Mouse (Mus musculus): ENCODE measurements at regions not wholly inside any gene's neighbourhood (a gene's known extent, or its start where the extent isn't known, plus 50 kb on each side); places are given as distances from the start of the nearest gene placed in this dataset.

DNA sequence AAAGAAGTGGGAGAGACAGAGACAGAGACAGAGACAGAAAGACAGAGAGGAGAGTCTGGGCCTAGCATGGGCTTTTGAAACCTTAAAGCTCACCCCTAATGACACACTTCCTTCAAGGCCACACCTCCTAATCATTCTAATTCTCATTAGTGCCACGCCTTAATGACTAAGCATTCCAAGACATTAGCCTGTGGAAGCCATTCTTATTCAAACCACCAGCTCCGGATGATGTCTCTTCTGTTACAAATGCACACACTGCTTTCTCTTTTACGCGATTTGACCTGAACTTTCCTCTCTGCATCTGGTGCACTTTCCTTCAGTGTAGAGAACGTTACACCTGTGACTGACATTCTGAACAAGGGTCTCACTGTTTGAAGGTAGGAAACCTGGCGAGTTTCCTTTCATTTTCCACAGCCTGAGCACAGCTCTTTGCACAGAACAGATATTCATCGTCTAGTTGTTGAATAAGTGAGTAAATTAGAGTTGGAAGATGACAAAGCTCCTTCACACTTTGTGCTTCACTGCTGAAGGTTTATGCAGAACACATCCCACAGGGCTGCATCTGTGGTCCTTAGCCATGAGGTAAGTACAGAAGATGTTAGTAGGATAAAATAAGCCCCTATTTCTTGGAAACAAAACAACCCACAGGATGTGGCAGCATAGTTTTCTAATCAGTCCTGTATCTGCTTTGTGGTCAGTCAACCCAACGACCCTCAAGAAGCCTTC, 116.8 kb downstream of the Faxc start:
- no peak for ATAC-seq (ENCODE audit: insufficient number of reproducible peaks, insufficient read depth, low FRiP score, low read depth)
- no peak overlapping the region for H3K4me3 ChIP-seq (ENCODE audit: control insufficient read depth in 1 of 2, insufficient read depth in 1 of 2, low read depth in 1 of 2, low read length in 2 of 2)
- no peak overlapping the region for H3K27ac ChIP-seq (replicated peaks in 1 of 2; ENCODE audit: control insufficient read depth in 1 of 2, insufficient read depth in 1 of 2, low read depth in 2 of 2, low read length in 2 of 2)
- H3K4me2 ChIP-seq (ENCODE audit: low read length) = no peak overlapping the region
- no peaks in the 10 kb centered on the region for H3K9me3 ChIP-seq (ENCODE audit: control insufficient read depth, low read length)
- no peaks in the 10 kb centered on the region for H3K36me3 ChIP-seq (ENCODE audit: control insufficient read depth, insufficient read depth, low read length)
- WGBS = 71% methylated on average over 8 of the region's 8 CpGs
- H3K9ac ChIP-seq (ENCODE audit: low read length) = no peak overlapping the region
- H3K4me1 ChIP-seq (ENCODE audit: control insufficient read depth in 2 of 2, insufficient read depth in 2 of 2, low read length in 2 of 2) = no peaks in the 10 kb centered on the region
- H3K27me3 ChIP-seq (ENCODE audit: control insufficient read depth, insufficient read depth, low read length) = no peaks in the 10 kb centered on the region

DNA sequence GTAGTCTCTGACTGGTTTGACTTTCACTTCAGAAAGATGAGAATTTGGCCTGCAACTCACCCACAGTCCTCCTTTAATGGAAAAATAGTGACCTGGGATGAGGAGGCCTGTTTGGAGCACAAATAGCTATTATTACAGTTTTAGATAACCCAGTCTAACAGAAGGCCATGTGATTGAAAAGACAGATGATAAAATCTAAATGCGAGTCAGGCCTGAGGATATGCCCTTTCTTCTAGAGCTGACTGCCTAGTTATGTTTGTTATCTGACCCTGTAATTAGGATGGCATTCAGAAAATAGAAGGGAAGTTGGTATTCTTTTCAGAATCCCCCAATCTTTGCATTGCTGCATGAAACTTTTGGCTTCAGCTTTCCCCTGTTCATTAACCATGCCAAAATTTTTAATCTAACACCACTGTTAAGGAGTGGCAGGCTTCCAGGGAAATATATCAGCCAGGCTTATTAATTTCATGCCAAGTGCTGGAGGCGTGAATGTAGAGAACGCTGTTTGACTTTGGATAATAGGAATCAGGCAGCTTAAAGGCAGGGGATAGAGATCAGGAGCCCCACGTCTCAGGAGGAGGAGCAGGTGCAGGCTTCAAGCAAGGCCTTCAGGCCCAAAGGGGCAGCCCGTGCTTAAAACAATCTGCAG, 135.8 kb downstream of the Faxc start:
- WGBS = 48% methylated on average over 5 of the region's 5 CpGs
- Histone ChIP-seq H3K4me2 (ENCODE audit: low read length) (no peak overlapping the region), H3K4me1 (ENCODE audit: control insufficient read depth in 2 of 2, insufficient read depth in 2 of 2, low read length in 2 of 2) (no peaks in the 10 kb centered on the region), H3K9ac (ENCODE audit: low read length) (no peak overlapping the region), H3K9me3 (ENCODE audit: control insufficient read depth, low read length) (no peaks in the 10 kb centered on the region), H3K36me3 (ENCODE audit: control insufficient read depth, insufficient read depth, low read length) (no peaks in the 10 kb centered on the region), H3K27me3 (ENCODE audit: control insufficient read depth, insufficient read depth, low read length) (no peaks in the 10 kb centered on the region), H3K27ac (replicated peaks in 1 of 2; ENCODE audit: control insufficient read depth in 1 of 2, insufficient read depth in 1 of 2, low read depth in 2 of 2, low read length in 2 of 2) (no peak overlapping the region), H3K4me3 (ENCODE audit: control insufficient read depth in 1 of 2, insufficient read depth in 1 of 2, low read depth in 1 of 2, low read length in 2 of 2) (no peak overlapping the region)
- no peak for ATAC-seq (ENCODE audit: insufficient number of reproducible peaks, insufficient read depth, low FRiP score, low read depth)

DNA sequence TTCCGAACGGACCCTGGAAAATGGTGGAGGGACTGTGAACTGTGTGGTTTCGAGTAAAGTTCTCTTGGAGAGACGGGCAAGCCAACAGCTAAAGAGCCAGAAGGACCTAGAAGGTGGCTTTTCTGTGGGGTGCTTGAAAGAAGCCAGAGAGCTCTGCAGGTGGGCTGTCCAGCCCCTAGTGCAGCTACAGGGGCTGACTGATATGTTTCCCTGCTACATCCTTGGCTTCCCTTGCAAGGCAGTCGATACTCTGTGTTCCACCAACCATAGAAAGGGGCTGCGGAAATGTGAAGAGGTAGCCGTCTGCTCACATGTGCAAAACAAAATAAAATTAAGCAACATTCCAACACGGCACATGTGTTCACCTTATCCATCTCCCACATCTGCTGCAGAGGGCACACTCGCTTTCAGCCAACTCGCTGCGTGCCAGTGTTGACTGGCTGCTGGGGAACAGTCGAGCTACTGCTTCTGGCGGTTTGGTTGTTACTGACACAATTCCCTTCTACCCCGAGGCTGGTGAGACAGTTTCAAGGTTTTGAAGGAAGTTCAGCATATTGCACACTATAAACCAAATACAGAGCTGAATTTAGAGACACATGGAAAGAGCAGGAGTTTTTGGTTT, 136.7 kb downstream of the Faxc start:
- Histone ChIP-seq H3K4me3 (ENCODE audit: control insufficient read depth in 1 of 2, insufficient read depth in 1 of 2, low read depth in 1 of 2, low read length in 2 of 2) (no peak overlapping the region), H3K9me3 (ENCODE audit: control insufficient read depth, low read length) (no peaks in the 10 kb centered on the region), H3K36me3 (ENCODE audit: control insufficient read depth, insufficient read depth, low read length) (no peaks in the 10 kb centered on the region), H3K9ac (ENCODE audit: low read length) (no peak overlapping the region), H3K4me1 (ENCODE audit: control insufficient read depth in 2 of 2, insufficient read depth in 2 of 2, low read length in 2 of 2) (no peaks in the 10 kb centered on the region), H3K27me3 (ENCODE audit: control insufficient read depth, insufficient read depth, low read length) (no peaks in the 10 kb centered on the region), H3K27ac (replicated peaks in 1 of 2; ENCODE audit: control insufficient read depth in 1 of 2, insufficient read depth in 1 of 2, low read depth in 2 of 2, low read length in 2 of 2) (no peak overlapping the region), H3K4me2 (ENCODE audit: low read length) (no peak overlapping the region)
- WGBS = 76% methylated on average over 14 of the region's 14 CpGs
- no peak for ATAC-seq (ENCODE audit: insufficient number of reproducible peaks, insufficient read depth, low FRiP score, low read depth)

DNA sequence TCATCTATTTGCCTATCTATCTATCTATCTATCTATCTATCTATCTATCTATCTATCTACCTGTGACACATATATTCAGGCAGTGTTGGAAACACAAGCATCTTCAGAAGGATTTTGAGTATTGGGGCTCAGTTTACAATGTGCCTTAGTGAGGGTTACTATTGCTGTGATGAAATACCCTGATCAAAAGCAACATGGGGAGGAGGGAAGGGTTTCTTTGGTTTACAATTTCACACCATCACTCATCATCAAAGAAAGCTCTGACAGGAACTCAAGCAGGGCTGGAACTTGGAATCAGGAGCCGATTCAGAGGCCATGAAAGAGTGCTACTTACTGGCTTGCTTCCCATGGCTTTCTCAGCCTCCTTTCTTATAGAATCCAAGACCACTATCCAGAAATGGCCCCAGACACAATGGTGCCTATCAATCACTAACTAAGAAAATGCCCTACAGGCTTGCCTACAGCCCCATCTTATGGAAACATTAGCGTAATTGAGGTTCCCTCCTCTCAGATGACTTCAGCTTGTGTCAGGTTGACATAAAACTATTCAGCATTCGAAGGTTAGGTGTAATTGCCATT, 157.2 kb downstream of the Faxc start:
- H3K27me3 ChIP-seq (ENCODE audit: control insufficient read depth, insufficient read depth, low read length) = no peaks in the 10 kb centered on the region
- WGBS = 68% methylated on average over 3 of the region's 3 CpGs
- H3K9me3 ChIP-seq (ENCODE audit: control insufficient read depth, low read length) = peaks cover 2% of the 10 kb centered on the region; the same call in 1 of the 2 replicates
- no peaks in the 10 kb centered on the region for H3K36me3 ChIP-seq (ENCODE audit: control insufficient read depth, insufficient read depth, low read length)
- no peak overlapping the region for H3K4me3 ChIP-seq (ENCODE audit: control insufficient read depth in 1 of 2, insufficient read depth in 1 of 2, low read depth in 1 of 2, low read length in 2 of 2)
- H3K4me1 ChIP-seq (ENCODE audit: control insufficient read depth in 2 of 2, insufficient read depth in 2 of 2, low read length in 2 of 2) = no peaks in the 10 kb centered on the region
- no peak overlapping the region for H3K9ac ChIP-seq (ENCODE audit: low read length)
- H3K4me2 ChIP-seq (ENCODE audit: low read length) = no peak overlapping the region
- ATAC-seq (ENCODE audit: insufficient number of reproducible peaks, insufficient read depth, low FRiP score, low read depth) = no peak
- no peak overlapping the region for H3K27ac ChIP-seq (replicated peaks in 1 of 2; ENCODE audit: control insufficient read depth in 1 of 2, insufficient read depth in 1 of 2, low read depth in 2 of 2, low read length in 2 of 2)

DNA sequence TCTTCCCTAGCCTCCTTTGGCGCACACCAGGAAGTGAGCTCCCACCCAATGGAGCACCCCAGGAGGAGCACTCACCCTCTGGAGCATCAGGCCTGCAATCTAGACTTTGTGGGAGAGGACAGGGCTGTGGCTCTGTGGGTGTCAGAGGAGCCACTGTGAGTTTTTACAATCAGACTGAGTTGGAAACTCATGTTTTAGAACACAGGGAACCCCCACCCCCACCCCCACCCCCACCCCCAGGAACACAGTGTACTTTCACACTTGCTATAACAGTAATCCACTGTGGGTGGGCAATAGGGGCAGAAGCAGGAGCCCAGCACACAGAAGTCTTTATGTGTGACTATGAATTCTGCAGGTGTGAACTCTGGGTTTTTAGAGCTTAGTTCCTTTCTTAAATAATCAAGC, 158.5 kb downstream of the Faxc start:
- no peak overlapping the region for H3K9ac ChIP-seq (ENCODE audit: low read length)
- no peak overlapping the region for H3K4me2 ChIP-seq (ENCODE audit: low read length)
- no peaks in the 10 kb centered on the region for H3K27me3 ChIP-seq (ENCODE audit: control insufficient read depth, insufficient read depth, low read length)
- H3K4me3 ChIP-seq (ENCODE audit: control insufficient read depth in 1 of 2, insufficient read depth in 1 of 2, low read depth in 1 of 2, low read length in 2 of 2) = no peak overlapping the region
- WGBS = 78% methylated on average over 1 of the region's 1 CpGs
- ATAC-seq (ENCODE audit: insufficient number of reproducible peaks, insufficient read depth, low FRiP score, low read depth) = no peak
- no peaks in the 10 kb centered on the region for H3K36me3 ChIP-seq (ENCODE audit: control insufficient read depth, insufficient read depth, low read length)
- no peak overlapping the region for H3K27ac ChIP-seq (replicated peaks in 1 of 2; ENCODE audit: control insufficient read depth in 1 of 2, insufficient read depth in 1 of 2, low read depth in 2 of 2, low read length in 2 of 2)
- H3K9me3 ChIP-seq (ENCODE audit: control insufficient read depth, low read length) = no peaks in the 10 kb centered on the region
- H3K4me1 ChIP-seq (ENCODE audit: control insufficient read depth in 2 of 2, insufficient read depth in 2 of 2, low read length in 2 of 2) = no peaks in the 10 kb centered on the region

DNA sequence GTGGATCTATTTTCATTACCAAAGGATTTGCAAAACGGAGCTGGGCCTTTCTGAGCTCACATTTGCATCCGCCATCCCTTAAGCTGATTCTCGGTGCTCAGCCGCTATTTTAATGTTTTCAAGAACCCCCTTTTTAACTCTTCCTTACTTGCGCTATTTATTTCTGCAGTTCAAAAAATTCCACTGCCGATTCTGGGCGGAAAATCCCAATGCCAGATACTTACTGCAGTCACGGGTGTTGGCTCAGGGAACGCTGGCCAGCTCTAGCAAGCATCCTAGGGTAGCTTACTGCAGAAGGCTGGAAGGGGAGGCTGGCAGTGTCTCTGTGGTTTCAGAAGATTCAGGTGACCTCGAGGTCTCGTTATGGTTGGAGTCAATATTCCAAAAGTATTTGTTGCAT, 159.4 kb downstream of the Faxc start:
- Histone ChIP-seq H3K4me3 (ENCODE audit: control insufficient read depth in 1 of 2, insufficient read depth in 1 of 2, low read depth in 1 of 2, low read length in 2 of 2) (no peak overlapping the region), H3K4me1 (ENCODE audit: control insufficient read depth in 2 of 2, insufficient read depth in 2 of 2, low read length in 2 of 2) (no peaks in the 10 kb centered on the region), H3K36me3 (ENCODE audit: control insufficient read depth, insufficient read depth, low read length) (no peaks in the 10 kb centered on the region), H3K9me3 (ENCODE audit: control insufficient read depth, low read length) (no peaks in the 10 kb centered on the region), H3K4me2 (ENCODE audit: low read length) (no peak overlapping the region), H3K27me3 (ENCODE audit: control insufficient read depth, insufficient read depth, low read length) (no peaks in the 10 kb centered on the region), H3K27ac (replicated peaks in 1 of 2; ENCODE audit: control insufficient read depth in 1 of 2, insufficient read depth in 1 of 2, low read depth in 2 of 2, low read length in 2 of 2) (no peak overlapping the region), H3K9ac (ENCODE audit: low read length) (no peak overlapping the region)
- no peak for ATAC-seq (ENCODE audit: insufficient number of reproducible peaks, insufficient read depth, low FRiP score, low read depth)
- WGBS = 76% methylated on average over 11 of the region's 11 CpGs

DNA sequence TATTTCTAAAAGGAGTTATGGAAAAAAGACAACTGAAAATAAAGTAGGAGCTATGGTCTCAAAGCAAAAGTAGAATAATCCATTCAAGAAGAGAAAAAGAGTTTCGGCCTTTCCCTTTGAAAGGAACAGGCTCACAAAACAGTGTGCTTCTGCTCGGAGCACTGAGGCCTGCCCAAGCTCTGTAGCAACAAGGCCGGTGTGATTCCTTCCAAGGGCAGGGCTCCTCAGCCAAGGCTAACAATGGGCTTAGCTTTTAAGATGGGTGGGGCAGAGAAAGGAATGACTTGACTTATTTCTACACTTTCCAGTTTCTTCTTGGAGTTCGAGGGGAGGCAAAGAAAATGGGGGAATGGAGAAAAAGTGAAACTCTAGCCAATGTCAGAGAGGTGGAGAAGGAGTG, 161.4 kb downstream of the Faxc start:
- no peak for ATAC-seq (ENCODE audit: insufficient number of reproducible peaks, insufficient read depth, low FRiP score, low read depth)
- H3K4me1 ChIP-seq (ENCODE audit: control insufficient read depth in 2 of 2, insufficient read depth in 2 of 2, low read length in 2 of 2) = no peaks in the 10 kb centered on the region
- H3K27me3 ChIP-seq (ENCODE audit: control insufficient read depth, insufficient read depth, low read length) = no peaks in the 10 kb centered on the region
- no peaks in the 10 kb centered on the region for H3K9me3 ChIP-seq (ENCODE audit: control insufficient read depth, low read length)
- H3K9ac ChIP-seq (ENCODE audit: low read length) = no peak overlapping the region
- WGBS = 82% methylated on average over 4 of the region's 4 CpGs
- H3K4me2 ChIP-seq (ENCODE audit: low read length) = no peak overlapping the region
- no peak overlapping the region for H3K4me3 ChIP-seq (ENCODE audit: control insufficient read depth in 1 of 2, insufficient read depth in 1 of 2, low read depth in 1 of 2, low read length in 2 of 2)
- no peak overlapping the region for H3K27ac ChIP-seq (replicated peaks in 1 of 2; ENCODE audit: control insufficient read depth in 1 of 2, insufficient read depth in 1 of 2, low read depth in 2 of 2, low read length in 2 of 2)
- no peaks in the 10 kb centered on the region for H3K36me3 ChIP-seq (ENCODE audit: control insufficient read depth, insufficient read depth, low read length)

All from heart, embryonic 14.5 days (tissue).